Mouse (Mus musculus): ENCODE measurements around the gene Cib1.

The Cib1 gene

GRCm38 (mm10) chr7:80200588-80200945, 32.0 kb downstream of the Cib1 start:
- DNase-seq = no peak

- no peak for DNase-seq
Observed at GRCm38 (mm10) chr7:80199851-80200587, 32.6 kb downstream of the Cib1 start.

- DNase-seq = no peak
Observed at GRCm38 (mm10) chr7:80199286-80199685, 33.3 kb downstream of the Cib1 start.

- DNase-seq = no peak
Observed at GRCm38 (mm10) chr7:80198863-80199262, 33.8 kb downstream of the Cib1 start.

GRCm38 (mm10) chr7:80197941-80198778, 34.5 kb downstream of the Cib1 start:
- peak; percentile 86 to 89 for DNase-seq

GRCm38 (mm10) chr7:80197371-80197770, 35.2 kb downstream of the Cib1 start:
- no peak for DNase-seq

GRCm38 (mm10) chr7:80195576-80196263, 36.9 kb downstream of the Cib1 start:
- no peak for DNase-seq

GRCm38 (mm10) chr7:80195146-80195545, 37.5 kb downstream of the Cib1 start:
- DNase-seq = no peak

GRCm38 (mm10) chr7:80193941-80194739, 38.5 kb downstream of the Cib1 start:
- DNase-seq = no peak

- DNase-seq = peak; percentile 88 to 91
Observed at GRCm38 (mm10) chr7:80192226-80193061, 40.2 kb downstream of the Cib1 start.

GRCm38 (mm10) chr7:80191455-80191854, 41.2 kb downstream of the Cib1 start:
- DNase-seq = peak; percentile 88 to 92

GRCm38 (mm10) chr7:80189147-80189933, 43.3 kb downstream of the Cib1 start:
- DNase-seq = no peak

- no peak for DNase-seq
Observed at GRCm38 (mm10) chr7:80188579-80189125, 44.0 kb downstream of the Cib1 start.

- no peak for DNase-seq
Observed at GRCm38 (mm10) chr7:80187501-80187900, 45.1 kb downstream of the Cib1 start.

GRCm38 (mm10) chr7:80186531-80187296, 45.9 kb downstream of the Cib1 start, which contains the start of gene Sema4b:
Gene Sema4b, plus strand, starts transcription at chr7:80186841.
- peak; percentile 89 to 93 for DNase-seq

GRCm38 (mm10) chr7:80186021-80186420, 46.6 kb downstream of the Cib1 start:
- peak; percentile 38 to 42 for DNase-seq

- DNase-seq = no peak
Observed at GRCm38 (mm10) chr7:80184968-80185367, 47.6 kb downstream of the Cib1 start.

- no peak for DNase-seq
Observed at GRCm38 (mm10) chr7:80184551-80184950, 48.1 kb downstream of the Cib1 start.

- no peak for DNase-seq
Observed at GRCm38 (mm10) chr7:80183969-80184368, 48.6 kb downstream of the Cib1 start.

GRCm38 (mm10) chr7:80183466-80183865, 49.1 kb downstream of the Cib1 start:
- DNase-seq = no peak
